Mouse (Mus musculus): ENCODE measurements around the gene Lin28b.

GRCm38 (mm10) chr10:45363396-45363795 is 122.8 kb downstream of the Lin28b start:
- no peak for TF ChIP-seq CEBPB (IDR thresholded peaks at IDR 0.05; ENCODE audit: low read depth)
- TF ChIP-seq CTCF (IDR thresholded peaks at IDR 0.05; ENCODE audit: control insufficient read depth, insufficient read depth, insufficient read length), result no peak
- TF ChIP-seq MAX (IDR thresholded peaks at IDR 0.05), result no peak
- no peak for TF ChIP-seq USF1 (IDR thresholded peaks at IDR 0.05; ENCODE audit: low read depth)
- no peak for TF ChIP-seq MYOG (IDR thresholded peaks at IDR 0.05; ENCODE audit: control insufficient read depth, extremely low read depth, insufficient read length)
- no peak for TF ChIP-seq FOSL1 (IDR thresholded peaks at IDR 0.05; ENCODE audit: insufficient read depth, low read length, poor library complexity, severe bottlenecking)
- no peak for TF ChIP-seq MYOD1 (IDR thresholded peaks at IDR 0.05; ENCODE audit: control insufficient read depth, insufficient read length, low read depth)

Data from C2C12 (cell line).